Comparison of ENCODE assay signal across 17 mouse cellular contexts in the genomic region with DNA sequence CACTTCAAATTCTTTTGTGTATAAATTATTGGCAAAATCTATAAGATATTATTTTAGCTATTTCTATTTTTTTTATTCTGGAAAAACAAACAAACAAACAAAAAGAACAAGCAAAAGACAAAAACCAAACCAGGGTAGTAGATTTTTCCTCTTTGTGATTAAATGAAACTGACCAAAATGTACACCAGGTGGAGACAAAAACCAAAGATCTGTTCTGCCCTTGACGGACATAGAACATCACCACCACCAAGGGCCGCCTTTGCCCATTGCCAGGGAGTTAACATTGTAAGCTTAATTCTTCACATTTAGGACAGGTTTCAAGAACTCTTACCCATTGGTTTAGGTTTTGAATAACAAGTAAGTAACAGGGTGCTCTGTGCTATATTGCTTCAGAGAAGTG. TPM values are rescaled to one million over a fixed set of nuclear protein-coding genes. Genes with fewer than 3 reads are reported as not detected.
DNase-seq lines count a peak whose midpoint lies in the region; ATAC-seq and TF ChIP-seq lines count a peak whose summit lies in the region.
"Had no signal": no experiment of that assay in that cellular context is flagged by ENCODE, and none has a peak within 500 bp of the region (broad histone marks: within the 10 kb centered on the region; RNA-seq: fewer than 3 reads in every experiment).

No protein-coding gene starts in this region.

- no peak overlapping the region for H3K27ac ChIP-seq in heart, adult 2 months
- no peak overlapping the region for H3K27ac ChIP-seq in heart, embryonic 12.5 days (ENCODE audit: poor library complexity, severe bottlenecking)
- no peak overlapping the region for H3K27ac ChIP-seq in midbrain, embryonic 14.5 days (replicated peaks; ENCODE audit: low read depth, low read length)
- no peak overlapping the region for H3K27ac ChIP-seq in midbrain, embryonic 10.5 days (replicated peaks)
- H3K27ac ChIP-seq: embryonic facial prominence, embryonic 15.5 days; limb, embryonic 12.5 days had no signal

- no peak for TF ChIP-seq EP300 in heart, adult 2 months (IDR thresholded peaks at IDR 0.05; ENCODE audit: insufficient read depth, low read depth, low read length)

- no peak overlapping the region for H3K9ac ChIP-seq in heart, adult 2 months (ENCODE audit: low read depth, low read length)
- H3K9ac ChIP-seq in heart, embryonic 12.5 days = no peak overlapping the region
- H3K9ac ChIP-seq in midbrain, embryonic 14.5 days (replicated peaks; ENCODE audit: low read length) = no peak overlapping the region
- H3K9ac ChIP-seq: embryonic facial prominence, embryonic 15.5 days; limb, embryonic 12.5 days had no signal

- no peaks in the 10 kb centered on the region for H3K36me3 ChIP-seq in heart, adult 2 months (ENCODE audit: control insufficient read depth, insufficient read depth, low read length)
- no peaks in the 10 kb centered on the region for H3K36me3 ChIP-seq in heart, embryonic 12.5 days
- H3K36me3 ChIP-seq in midbrain, embryonic 14.5 days (ENCODE audit: control insufficient read depth, insufficient read depth, low read length) = no peaks in the 10 kb centered on the region
- 0 out of 2 replicates have a peak, but pooled peaks cover 2% of the 10 kb centered on the region for H3K36me3 ChIP-seq in midbrain, embryonic 10.5 days
- H3K36me3 ChIP-seq: embryonic facial prominence, embryonic 15.5 days; limb, embryonic 12.5 days had no signal

- no peaks in the 10 kb centered on the region for H3K9me3 ChIP-seq in heart, embryonic 12.5 days (replicated peaks)
- no peaks in the 10 kb centered on the region for H3K9me3 ChIP-seq in midbrain, embryonic 14.5 days (ENCODE audit: control insufficient read depth, low read length)
- H3K9me3 ChIP-seq in midbrain, embryonic 10.5 days (replicated peaks) = no peaks in the 10 kb centered on the region
- H3K9me3 ChIP-seq: embryonic facial prominence, embryonic 15.5 days; G1E; limb, embryonic 12.5 days had no signal

- H3K4me1 ChIP-seq in heart, adult 2 months (ENCODE audit: control insufficient read depth, insufficient read depth, low read length) = no peaks in the 10 kb centered on the region
- H3K4me1 ChIP-seq in heart, embryonic 12.5 days (replicated peaks) = peaks cover 6% of the 10 kb centered on the region
- peaks cover 8% of the 10 kb centered on the region; the same call in 1 of the 2 replicates for H3K4me1 ChIP-seq in midbrain, embryonic 14.5 days (ENCODE audit: control insufficient read depth, insufficient read depth, low read length)
- H3K4me1 ChIP-seq in midbrain, embryonic 10.5 days = peaks cover 9% of the 10 kb centered on the region

- no peak overlapping the region for H3K4me2 ChIP-seq in heart, embryonic 12.5 days
- no peak overlapping the region for H3K4me2 ChIP-seq in midbrain, embryonic 14.5 days (ENCODE audit: low read length)
- H3K4me2 ChIP-seq: embryonic facial prominence, embryonic 15.5 days; limb, embryonic 12.5 days had no signal

- H3K4me3 ChIP-seq in heart, adult 2 months = no peak overlapping the region
- no peak overlapping the region for H3K4me3 ChIP-seq in heart, embryonic 12.5 days
- H3K4me3 ChIP-seq in midbrain, embryonic 14.5 days (replicated peaks; ENCODE audit: low read depth, low read length) = no peak overlapping the region
- no peak overlapping the region for H3K4me3 ChIP-seq in midbrain, embryonic 10.5 days
- H3K4me3 ChIP-seq: embryonic facial prominence, embryonic 15.5 days; limb, embryonic 12.5 days had no signal

- TF ChIP-seq POLR2A in heart, adult 2 months (IDR thresholded peaks at IDR 0.05; ENCODE audit: insufficient read depth, low read depth, low read length) = no peak

- no peaks in the 10 kb centered on the region for H3K79me2 ChIP-seq in heart, adult 2 months (replicated peaks; ENCODE audit: control insufficient read depth, insufficient read depth, low read length)

- intact Hi-C loops in heart, adult 2 months (cut with DNase I) = loop anchor here (1.0 kb wide), 1 partner anchor 241 kb away; no protein-coding TSS in a partner anchor
- intact Hi-C loops in left cerebral cortex, postnatal 10 days (cut with DNase I) = loop anchor here (2.0 to 5.0 kb wide), 2 partner anchors 241 to 438 kb away; no protein-coding TSS in a partner anchor

- no peak for ATAC-seq in heart, embryonic 12.5 days (ENCODE audit: insufficient number of reproducible peaks, low FRiP score)
- no peak for ATAC-seq in midbrain, embryonic 14.5 days (ENCODE audit: low FRiP score, low TSS enrichment)

- no peak for DNase-seq in heart, adult 2 months
- DNase-seq in midbrain, embryonic 14.5 days = peak; percentile 52
- DNase-seq in midbrain, embryonic 10.5 days (ENCODE audit: low spot score) = no peak
- peak; percentile 53 for DNase-seq in adipocyte (ENCODE audit: low spot score)
- no peak for DNase-seq in ovary, postnatal 10 days (ENCODE audit: low spot score)
- no peak for DNase-seq in left cerebral cortex, postnatal 10 days (ENCODE audit: extremely low spot score in 1 of 2, low spot score in 2 of 2)
- no peak for DNase-seq in gastrocnemius, adult 18-20 months (ENCODE audit: low spot score)
- DNase-seq: adrenal gland, postnatal 14 days; cerebellum, adult 11-12 months; thymus, postnatal 25 days had no signal

- peaks cover 6% of the 10 kb centered on the region for H3K27me3 ChIP-seq in heart, adult 2 months (ENCODE audit: control insufficient read depth, insufficient read depth, low read length)
- H3K27me3 ChIP-seq in heart, embryonic 12.5 days (replicated peaks) = peaks cover 32% of the 10 kb centered on the region
- no peaks in the 10 kb centered on the region for H3K27me3 ChIP-seq in midbrain, embryonic 14.5 days (ENCODE audit: control insufficient read depth, insufficient read depth, low read length)
- H3K27me3 ChIP-seq in midbrain, embryonic 10.5 days (ENCODE audit: low read depth, poor library complexity, severe bottlenecking) = peaks cover 22% of the 10 kb centered on the region

- WGBS in heart, adult 2 months = 31% methylated on average over 2 of the region's 2 CpGs
- 41% methylated on average over 2 of the region's 2 CpGs for WGBS in heart, embryonic 12.5 days
- 50% methylated on average over 2 of the region's 2 CpGs for WGBS in midbrain, embryonic 14.5 days
- 62% methylated on average over 2 of the region's 2 CpGs for WGBS in midbrain, embryonic 10.5 days

- TF ChIP-seq CTCF in heart, adult 2 months (IDR thresholded peaks at IDR 0.05) = peak; percentile 49

RNA-seq across cellular contexts. Expression of gene 1700012B09Rik, which starts 3.0 kb away (rescaled TPM):
- not detected for total RNA-seq in heart, adult 2 months (2021)
- polyA plus RNA-seq in heart, adult 2 months (2012; rRNA removed) = not detected in 2 replicates
- not detected in 2 replicates for polyA plus RNA-seq in heart, embryonic 12.5 days (2016; fragmentation: Nextera tagmentation; extraction: Ambion mirVana)
- 0.67 and 1.2 TPM in 2 replicates for polyA plus RNA-seq in midbrain, embryonic 14.5 days (2014; fragmentation: Nextera tagmentation; extraction: Ambion mirVana)
- 0.38 TPM in 1 of 2 replicates, not detected in the other for polyA plus RNA-seq in midbrain, embryonic 10.5 days (2016; fragmentation: Nextera tagmentation; extraction: Ambion mirVana)
- total RNA-seq in left cerebral cortex, postnatal 10 days (2021) = not detected
- not detected for total RNA-seq in gastrocnemius, adult 18-20 months (2021)
- total RNA-seq: adrenal gland, postnatal 14 days; G1E; monocyte, adult 5-6 weeks had no signal
- polyA plus RNA-seq: G1E; heart, embryonic 14.5 days; intestine, embryonic 14.5 days; limb, embryonic 12.5 days had no signal

RNA-seq across cellular contexts. Expression of gene Mre11a, which starts 10.6 kb away (rescaled TPM):
- 10 to 100 TPM in 1 of 2 experiments, 1 to 10 TPM in 1; 9.8 to 10.4 TPM for total RNA-seq in heart, adult 2 months (2021)
- polyA plus RNA-seq in heart, adult 2 months (2012; rRNA removed) = 2.8 and 7.0 TPM in 2 replicates
- 19.5 and 23.6 TPM in 2 replicates for polyA plus RNA-seq in heart, embryonic 12.5 days (2016; fragmentation: Nextera tagmentation; extraction: Ambion mirVana)
- polyA plus RNA-seq in midbrain, embryonic 14.5 days (2014; fragmentation: Nextera tagmentation; extraction: Ambion mirVana) = 9.0 and 16.1 TPM in 2 replicates
- polyA plus RNA-seq in midbrain, embryonic 10.5 days (2016; fragmentation: Nextera tagmentation; extraction: Ambion mirVana) = 34.1 and 38.6 TPM in 2 replicates
- total RNA-seq in left cerebral cortex, postnatal 10 days (2021) = 10 to 100 TPM; 10.2 to 11.3 TPM
- 10 to 100 TPM in 1 of 2 experiments, 1 to 10 TPM in 1; 9.2 to 12.7 TPM for total RNA-seq in gastrocnemius, adult 18-20 months (2021)

RNA-seq across cellular contexts. Expression of gene Ankrd49, which starts 10.8 kb away (rescaled TPM):
- total RNA-seq in heart, adult 2 months (2021) = 1 to 10 TPM; 5.3 to 7.6 TPM
- polyA plus RNA-seq in heart, adult 2 months (2012; rRNA removed) = 3.9 and 6.9 TPM in 2 replicates
- polyA plus RNA-seq in heart, embryonic 12.5 days (2016; fragmentation: Nextera tagmentation; extraction: Ambion mirVana) = 26.0 and 27.5 TPM in 2 replicates
- 32.2 and 35.4 TPM in 2 replicates for polyA plus RNA-seq in midbrain, embryonic 14.5 days (2014; fragmentation: Nextera tagmentation; extraction: Ambion mirVana)
- 56.6 and 57.7 TPM in 2 replicates for polyA plus RNA-seq in midbrain, embryonic 10.5 days (2016; fragmentation: Nextera tagmentation; extraction: Ambion mirVana)
- total RNA-seq in left cerebral cortex, postnatal 10 days (2021) = 10 to 100 TPM; 18.7 to 19.9 TPM
- total RNA-seq in gastrocnemius, adult 18-20 months (2021) = 1 to 10 TPM; 7.4 to 7.6 TPM

RNA-seq across cellular contexts. Expression of gene Fut4, which starts 21.6 kb away (rescaled TPM):
- under 1 TPM; 0.39 to 0.43 TPM for total RNA-seq in heart, adult 2 months (2021)
- polyA plus RNA-seq in heart, adult 2 months (2012; rRNA removed) = 0.49 and 0.59 TPM in 2 replicates
- polyA plus RNA-seq in heart, embryonic 12.5 days (2016; fragmentation: Nextera tagmentation; extraction: Ambion mirVana) = 1.7 and 2.0 TPM in 2 replicates
- polyA plus RNA-seq in midbrain, embryonic 14.5 days (2014; fragmentation: Nextera tagmentation; extraction: Ambion mirVana) = 1.3 and 1.9 TPM in 2 replicates
- polyA plus RNA-seq in midbrain, embryonic 10.5 days (2016; fragmentation: Nextera tagmentation; extraction: Ambion mirVana) = 1.8 and 2.0 TPM in 2 replicates
- total RNA-seq in left cerebral cortex, postnatal 10 days (2021) = under 1 TPM; 0.49 to 0.54 TPM
- under 1 TPM; 0.11 to 0.21 TPM for total RNA-seq in gastrocnemius, adult 18-20 months (2021)
- polyA plus RNA-seq: G1E had no signal

RNA-seq across cellular contexts. Expression of gene Piwil4, which starts 33.3 kb away (rescaled TPM):
- total RNA-seq in heart, adult 2 months (2021) = not detected
- polyA plus RNA-seq in heart, adult 2 months (2012; rRNA removed) = not detected in 2 replicates
- polyA plus RNA-seq in heart, embryonic 12.5 days (2016; fragmentation: Nextera tagmentation; extraction: Ambion mirVana) = 0.08 TPM in 1 of 2 replicates, not detected in the other
- polyA plus RNA-seq in midbrain, embryonic 14.5 days (2014; fragmentation: Nextera tagmentation; extraction: Ambion mirVana) = 0.40 and 0.41 TPM in 2 replicates
- polyA plus RNA-seq in midbrain, embryonic 10.5 days (2016; fragmentation: Nextera tagmentation; extraction: Ambion mirVana) = 0.04 and 0.11 TPM in 2 replicates
- under 1 TPM in 1 of 2 experiments, not detected in 1; 0.10 TPM for total RNA-seq in left cerebral cortex, postnatal 10 days (2021)
- total RNA-seq in gastrocnemius, adult 18-20 months (2021) = not detected
- total RNA-seq: adrenal gland, postnatal 14 days; monocyte, adult 5-6 weeks had no signal
- polyA plus RNA-seq: limb, embryonic 12.5 days had no signal

Comparison
In these comparisons a context has a peak if more than half of its experiments do, and no peak if none do; other contexts are left out.
1. DNase-seq: peak in midbrain, embryonic 14.5 days (single experiment) and adipocyte (single experiment); none in heart, adult 2 months (0 of 2), midbrain, embryonic 10.5 days (single experiment), ovary, postnatal 10 days (single experiment), left cerebral cortex, postnatal 10 days (0 of 2) and gastrocnemius, adult 18-20 months (single experiment).